Mouse (Mus musculus) neural tube, embryonic 10.5 days (tissue): ENCODE results near the gene Serpina6.

Source experiments
- DNase-seq: peaks from one replicate; pipeline ENCODE4 v3.0.0-alpha.2; 2017; ENCODE audit warnings: low spot score; ENCODE audit errors: extremely low spot score

The Serpina6 gene

GRCm38 (mm10) chr12:103657991-103658390, 979 bp upstream of the Serpina6 start:
- DNase-seq, result no peak

- DNase-seq, result no peak
Measured at GRCm38 (mm10) chr12:103655123-103656044, 1.6 kb downstream of the Serpina6 start.

GRCm38 (mm10) chr12:103653836-103654235, 3.2 kb downstream of the Serpina6 start:
- no peak for DNase-seq

- DNase-seq, result no peak
Measured at GRCm38 (mm10) chr12:103646314-103646713, 10.7 kb downstream of the Serpina6 start.

GRCm38 (mm10) chr12:103644601-103645000, 12.4 kb downstream of the Serpina6 start:
- no peak for DNase-seq

- no peak for DNase-seq
Measured at GRCm38 (mm10) chr12:103643818-103644217, 13.2 kb downstream of the Serpina6 start.

- DNase-seq, result peak; percentile 88
Measured at GRCm38 (mm10) chr12:103643336-103643735, 13.7 kb downstream of the Serpina6 start.

- no peak for DNase-seq
Measured at GRCm38 (mm10) chr12:103635846-103636245, 21.2 kb downstream of the Serpina6 start.

GRCm38 (mm10) chr12:103634430-103634829, 22.6 kb downstream of the Serpina6 start:
- DNase-seq, result no peak

- no peak for DNase-seq
Measured at GRCm38 (mm10) chr12:103631203-103631612, 25.8 kb downstream of the Serpina6 start, which contains the start of gene Serpina10. TSS of gene Serpina10 (minus strand) at chr12:103631444.

- no peak for DNase-seq
Measured at GRCm38 (mm10) chr12:103616860-103617261, 40.2 kb downstream of the Serpina6 start.

- no peak for DNase-seq
Measured at GRCm38 (mm10) chr12:103615734-103616133, 41.3 kb downstream of the Serpina6 start.

GRCm38 (mm10) chr12:103615141-103615540, 41.9 kb downstream of the Serpina6 start:
- no peak for DNase-seq

- no peak for DNase-seq
Measured at GRCm38 (mm10) chr12:103601839-103602238, 55.2 kb downstream of the Serpina6 start.

- no peak for DNase-seq
Measured at GRCm38 (mm10) chr12:103600364-103600763, 56.6 kb downstream of the Serpina6 start.

- DNase-seq, result no peak
Measured at GRCm38 (mm10) chr12:103598411-103598810, 58.6 kb downstream of the Serpina6 start.
